ENCODE assay signal across 9 mouse cellular contexts in the genomic region with DNA sequence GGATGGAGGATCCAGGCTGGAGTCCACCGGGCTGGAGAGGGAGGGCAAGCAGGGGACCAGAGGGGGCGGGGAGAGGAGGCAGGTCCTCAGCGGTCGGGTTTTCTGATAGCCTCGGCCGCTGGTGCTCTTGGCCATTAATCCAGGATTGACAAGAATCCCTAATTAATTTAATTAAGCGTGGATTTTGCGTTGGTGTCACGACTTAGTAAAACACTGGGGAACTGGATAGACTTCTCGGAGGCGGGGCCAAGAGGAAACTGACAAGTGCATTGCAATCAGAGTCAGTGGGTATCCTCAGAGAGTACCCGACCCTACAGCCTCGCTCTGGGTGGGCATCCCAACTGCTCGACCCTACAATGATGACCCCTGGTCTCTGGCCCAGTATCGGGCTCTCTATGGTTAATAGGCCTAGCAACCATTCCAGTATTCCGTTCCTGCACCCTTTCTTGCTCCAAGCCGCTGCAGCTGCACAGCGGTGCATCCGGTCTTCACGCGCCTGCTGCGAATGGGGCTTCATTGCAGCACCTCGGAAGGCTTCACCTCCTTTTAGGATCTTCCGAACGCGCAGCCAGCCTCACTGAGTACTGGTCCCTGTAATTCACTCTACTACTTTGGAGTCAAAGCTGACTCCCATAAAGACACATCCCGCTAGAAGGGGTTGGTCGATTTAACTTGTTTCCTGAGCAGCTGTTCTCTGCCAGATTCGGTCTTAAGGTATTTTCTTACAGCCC. TPM values are rescaled to one million over a fixed set of nuclear protein-coding genes. Genes with fewer than 3 reads are reported as not detected.
DNase-seq lines count a peak whose midpoint lies in the region; ATAC-seq lines count a peak whose summit lies in the region.
"Had no signal": no experiment of that assay in that cellular context is flagged by ENCODE, and none has a peak within 500 bp of the region (broad histone marks: within the 10 kb centered on the region; RNA-seq: fewer than 3 reads in every experiment).

No protein-coding gene starts in this region.

- no peak overlapping the region for H3K9ac ChIP-seq in heart, embryonic 16.5 days (ENCODE audit: low read length)

- no peak overlapping the region for H3K27ac ChIP-seq in heart, embryonic 16.5 days (ENCODE audit: low read length)

- peak overlapping the region; percentile 53 for H3K4me3 ChIP-seq in heart, embryonic 16.5 days (ENCODE audit: low read length)

- H3K36me3 ChIP-seq in heart, embryonic 16.5 days (ENCODE audit: control insufficient read depth, insufficient read depth), result no peaks in the 10 kb centered on the region

- ATAC-seq in common myeloid progenitor, adult 5-6 weeks (replicated peaks; ENCODE audit: low read depth, poor library complexity, severe bottlenecking), result 0 out of 2 replicates have a peak, but pooled peaks have one; percentile 13
- ATAC-seq in heart, embryonic 16.5 days (replicated peaks; ENCODE audit: extremely low read depth, insufficient read depth, low FRiP score), result no peak

- H3K9me3 ChIP-seq in heart, embryonic 16.5 days (replicated peaks; ENCODE audit: control insufficient read depth, low read length), result no peaks in the 10 kb centered on the region

- peaks cover 44% of the 10 kb centered on the region for H3K27me3 ChIP-seq in heart, embryonic 16.5 days (ENCODE audit: control insufficient read depth, insufficient read depth, low read length)

- DNase-seq in adrenal gland, adult (ENCODE audit: inconsistent age in 2 of 2, low spot score in 1 of 2), result peak; percentile 28 to 80
- DNase-seq in adrenal gland, adult 8-10 months, result no peak
- peak; percentile 36 for DNase-seq in 416B (ENCODE audit: low read depth)
- peak; percentile 54 to 65 for DNase-seq in kidney, postnatal 4 days
- peak; percentile 75 for DNase-seq in neural tube, embryonic 10.5 days (ENCODE audit: extremely low spot score, low spot score)
- no peak for DNase-seq in urinary bladder, postnatal 4 days (ENCODE audit: low spot score in 2 of 2)

- WGBS in heart, embryonic 16.5 days, result under 1% methylated on average over 29 of the region's 29 CpGs

- peak overlapping the region; percentile 79 for H3K4me2 ChIP-seq in heart, embryonic 16.5 days (ENCODE audit: low read depth, low read length)

- H3K4me1 ChIP-seq in heart, embryonic 16.5 days (ENCODE audit: control insufficient read depth, insufficient read depth, low read length), result peaks cover 21% of the 10 kb centered on the region

RNA-seq across cellular contexts. Expression of a gene that starts 0.8 kb away (rescaled TPM):
- 1 to 10 TPM in 1 of 4 experiments, under 1 TPM in 3; 0.73 to 2.1 (median 0.83) TPM for total RNA-seq in adrenal gland, adult 8-10 months (2022)
- total RNA-seq in common myeloid progenitor, adult 5-6 weeks (2017), result not detected in 2 replicates
- polyA plus RNA-seq in heart, embryonic 16.5 days (2015; fragmentation: Nextera tagmentation; extraction: Ambion mirVana), result 3.6 and 4.4 TPM in 2 replicates
- total RNA-seq: hematopoietic stem cell, adult 5-6 weeks had no signal

RNA-seq across cellular contexts. Expression of a gene that starts 1.2 kb away (rescaled TPM):
- 10 to 100 TPM; 28.5 to 45.5 (median 35.2) TPM for total RNA-seq in adrenal gland, adult 8-10 months (2022)
- total RNA-seq in common myeloid progenitor, adult 5-6 weeks (2017), result 50.8 and 60.9 TPM in 2 replicates
- polyA plus RNA-seq in heart, embryonic 16.5 days (2015; fragmentation: Nextera tagmentation; extraction: Ambion mirVana), result 18.3 and 22.9 TPM in 2 replicates

Comparison
In these comparisons a context has a peak if more than half of its experiments do, and no peak if none do; other contexts are left out.
1. DNase-seq: peak in adrenal gland, adult (2 of 2), 416B (single experiment), kidney, postnatal 4 days (2 of 2) and neural tube, embryonic 10.5 days (single experiment); none in adrenal gland, adult 8-10 months (single experiment) and urinary bladder, postnatal 4 days (0 of 2).